Comparison of ENCODE assay signal across 8 mouse cellular contexts in the genomic region with DNA sequence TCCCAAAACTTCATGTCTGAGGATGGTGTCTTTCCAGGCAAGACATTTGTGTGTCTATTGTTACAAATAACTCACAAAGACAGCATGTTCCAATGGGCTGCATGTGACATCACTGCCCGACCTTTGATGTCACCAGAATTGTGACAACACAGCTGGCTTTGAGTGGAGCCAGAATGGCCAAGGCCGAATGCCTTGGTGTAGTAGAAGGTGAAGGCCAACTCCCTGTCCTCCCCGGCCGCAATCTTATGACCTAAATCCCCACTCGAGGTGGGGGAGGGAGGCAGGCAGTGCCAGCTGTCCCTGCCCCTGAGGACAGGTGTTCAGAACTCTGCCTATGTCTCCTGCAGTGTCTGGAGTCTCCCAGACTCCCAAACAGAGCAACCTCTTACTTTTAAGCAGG. TPM values are rescaled to one million over a fixed set of nuclear protein-coding genes. Genes with fewer than 3 reads are reported as not detected.
DNase-seq lines count a peak whose midpoint lies in the region; ATAC-seq lines count a peak whose summit lies in the region.

No protein-coding gene starts in this region.

- peak overlapping the region; percentile 62 for H3K4me3 ChIP-seq in heart, embryonic 11.5 days (ENCODE audit: low read depth, low read length)
- H3K4me3 ChIP-seq in embryonic facial prominence, embryonic 11.5 days (ENCODE audit: low read depth, low read length) = peak overlapping the region; percentile 69
- peak overlapping the region; percentile 85 for H3K4me3 ChIP-seq in intestine, embryonic 16.5 days (ENCODE audit: low read length)
- peak overlapping the region; percentile 82 for H3K4me3 ChIP-seq in midbrain, embryonic 13.5 days (replicated peaks)

- 42% methylated on average over 5 of the region's 5 CpGs for WGBS in heart, embryonic 11.5 days (ENCODE audit: insufficient replicate concordance)
- 26% methylated on average over 5 of the region's 5 CpGs for WGBS in embryonic facial prominence, embryonic 11.5 days
- WGBS in intestine, embryonic 16.5 days = 17% methylated on average over 5 of the region's 5 CpGs
- 13% methylated on average over 5 of the region's 5 CpGs for WGBS in midbrain, embryonic 13.5 days

- H3K4me2 ChIP-seq in heart, embryonic 11.5 days = peak overlapping the region; percentile 95
- peak overlapping the region; percentile 90 for H3K4me2 ChIP-seq in embryonic facial prominence, embryonic 11.5 days (ENCODE audit: low read depth, low read length)
- H3K4me2 ChIP-seq in intestine, embryonic 16.5 days (ENCODE audit: low read depth, low read length) = peak overlapping the region; percentile 94
- peak overlapping the region; percentile 90 for H3K4me2 ChIP-seq in midbrain, embryonic 13.5 days (replicated peaks)

- ATAC-seq in heart, embryonic 11.5 days (replicated peaks; ENCODE audit: insufficient number of reproducible peaks, low FRiP score, low TSS enrichment) = no peak
- ATAC-seq in embryonic facial prominence, embryonic 11.5 days (replicated peaks; ENCODE audit: insufficient number of reproducible peaks, low FRiP score, low TSS enrichment, low read depth) = no peak
- no peak for ATAC-seq in intestine, embryonic 16.5 days
- ATAC-seq in midbrain, embryonic 13.5 days = no peak

- peaks cover 32% of the 10 kb centered on the region for H3K4me1 ChIP-seq in heart, embryonic 11.5 days (ENCODE audit: control insufficient read depth, insufficient read depth, low read length)
- H3K4me1 ChIP-seq in embryonic facial prominence, embryonic 11.5 days (ENCODE audit: control insufficient read depth, insufficient read depth, low read length) = peaks cover 34% of the 10 kb centered on the region
- H3K4me1 ChIP-seq in intestine, embryonic 16.5 days (ENCODE audit: control insufficient read depth, insufficient read depth, low read length) = peaks cover 66% of the 10 kb centered on the region
- peaks cover 65% of the 10 kb centered on the region for H3K4me1 ChIP-seq in midbrain, embryonic 13.5 days (replicated peaks)

- peaks cover under 1% of the 10 kb centered on the region; the same call in 1 of the 2 replicates for H3K9me3 ChIP-seq in heart, embryonic 11.5 days (replicated peaks; ENCODE audit: control insufficient read depth, low read length)
- no peaks in the 10 kb centered on the region for H3K9me3 ChIP-seq in embryonic facial prominence, embryonic 11.5 days (replicated peaks; ENCODE audit: control insufficient read depth, low read length)
- peaks cover 3% of the 10 kb centered on the region; the same call in 1 of the 2 replicates for H3K9me3 ChIP-seq in intestine, embryonic 16.5 days (ENCODE audit: control insufficient read depth, low read length)
- H3K9me3 ChIP-seq in midbrain, embryonic 13.5 days = peaks cover 4% of the 10 kb centered on the region; the same call in 1 of the 2 replicates

- no peak overlapping the region for H3K9ac ChIP-seq in heart, embryonic 11.5 days (ENCODE audit: low read depth, low read length)
- no peak overlapping the region; the same call in 1 of the 2 replicates for H3K9ac ChIP-seq in embryonic facial prominence, embryonic 11.5 days (replicated peaks; ENCODE audit: low read length)
- peak overlapping the region; percentile 78 for H3K9ac ChIP-seq in intestine, embryonic 16.5 days (ENCODE audit: low read depth, low read length)
- peak overlapping the region; percentile 90 for H3K9ac ChIP-seq in midbrain, embryonic 13.5 days (replicated peaks)

- H3K27me3 ChIP-seq in heart, embryonic 11.5 days (ENCODE audit: control insufficient read depth, insufficient read depth, low read length) = peaks cover 51% of the 10 kb centered on the region
- H3K27me3 ChIP-seq in embryonic facial prominence, embryonic 11.5 days (ENCODE audit: control insufficient read depth, insufficient read depth, low read length) = peaks cover 24% of the 10 kb centered on the region
- no peaks in the 10 kb centered on the region; the same call in 1 of the 2 replicates for H3K27me3 ChIP-seq in intestine, embryonic 16.5 days (replicated peaks; ENCODE audit: control insufficient read depth, insufficient read depth, low read length)
- peaks cover 13% of the 10 kb centered on the region for H3K27me3 ChIP-seq in midbrain, embryonic 13.5 days

- no peak for DNase-seq in heart, adult 8-10 months (ENCODE audit: low spot score)
- DNase-seq in embryonic facial prominence, embryonic 11.5 days (ENCODE audit: low spot score) = no peak
- no peak for DNase-seq in Muller cell, postnatal 12 days (ENCODE audit: inconsistent ontology term)
- no peak for DNase-seq in gastrocnemius, postnatal 10 days
- DNase-seq in gastrocnemius, postnatal 25 days = no peak

- no peaks in the 10 kb centered on the region for H3K36me3 ChIP-seq in heart, embryonic 11.5 days (ENCODE audit: control insufficient read depth, insufficient read depth, low read length)
- no peaks in the 10 kb centered on the region for H3K36me3 ChIP-seq in embryonic facial prominence, embryonic 11.5 days (replicated peaks; ENCODE audit: control insufficient read depth, insufficient read depth, low read depth, low read length)
- H3K36me3 ChIP-seq in intestine, embryonic 16.5 days (ENCODE audit: control insufficient read depth, insufficient read depth, low read length) = no peaks in the 10 kb centered on the region
- no peaks in the 10 kb centered on the region for H3K36me3 ChIP-seq in midbrain, embryonic 13.5 days

- H3K27ac ChIP-seq in heart, embryonic 11.5 days (ENCODE audit: low read depth, low read length) = no peak overlapping the region
- H3K27ac ChIP-seq in embryonic facial prominence, embryonic 11.5 days (replicated peaks; ENCODE audit: low read depth, low read length) = no peak overlapping the region
- peak overlapping the region; percentile 18; the same call in 1 of the 2 replicates for H3K27ac ChIP-seq in intestine, embryonic 16.5 days (ENCODE audit: low read length)
- H3K27ac ChIP-seq in midbrain, embryonic 13.5 days = peak overlapping the region; percentile 39; the same call in 1 of the 2 replicates

RNA-seq across cellular contexts. Expression of gene Fam222a, which starts 1.0 kb away (rescaled TPM):
- 0.55 and 0.79 TPM in 2 replicates for polyA plus RNA-seq in heart, embryonic 11.5 days (2014; fragmentation: Nextera tagmentation; extraction: Ambion mirVana)
- 1 to 10 TPM; 1.2 to 2.4 (median 1.7) TPM for total RNA-seq in heart, adult 8-10 months (2022)
- 2.5 and 2.7 TPM in 2 replicates for polyA plus RNA-seq in embryonic facial prominence, embryonic 11.5 days (2014; fragmentation: Nextera tagmentation; extraction: Ambion mirVana)
- 3.9 and 5.8 TPM in 2 replicates for polyA plus RNA-seq in intestine, embryonic 16.5 days (2015; fragmentation: Nextera tagmentation; extraction: Ambion mirVana)
- 5.1 and 6.1 TPM in 2 replicates for polyA plus RNA-seq in midbrain, embryonic 13.5 days (2015; fragmentation: Nextera tagmentation; extraction: Ambion mirVana)
- 1 to 10 TPM; 1.5 to 1.8 TPM for total RNA-seq in gastrocnemius, postnatal 10 days (2021)
- under 1 TPM; 0.29 to 0.54 TPM for total RNA-seq in gastrocnemius, postnatal 25 days (2021)

Comparison
In these comparisons a context has a peak if more than half of its experiments do, and no peak if none do; other contexts are left out.
1. H3K27ac ChIP-seq: peak in intestine, embryonic 16.5 days (single experiment) and midbrain, embryonic 13.5 days (single experiment); none in heart, embryonic 11.5 days (single experiment) and embryonic facial prominence, embryonic 11.5 days (single experiment).
2. H3K9ac ChIP-seq: peak in intestine, embryonic 16.5 days (single experiment) and midbrain, embryonic 13.5 days (single experiment); none in heart, embryonic 11.5 days (single experiment) and embryonic facial prominence, embryonic 11.5 days (single experiment).
3. Peak in every context shown above with its lines, with median percentiles within 50 percentile points of each other: H3K4me2 ChIP-seq and H3K4me3 ChIP-seq.